Mouse (Mus musculus) midbrain, embryonic 16.5 days (tissue): Measurements from ENCODE around the gene Ttc29. TPM values are rescaled to one million over a fixed set of nuclear protein-coding genes. Genes with fewer than 3 reads are reported as not detected.

Experiments used
- polyA plus RNA-seq: library from polyadenylated mRNA; unstranded; fragments of >200 nt; fragmentation: Nextera tagmentation; extraction: Ambion mirVana; gene quantifications from 2 replicates; pipeline ENCODE4 v1.2.1, GENCODE M21; 2015

Gene Ttc29
- polyA plus RNA-seq, 1 experiment from 2014 or later, result 1.2 TPM

Other genes with a start within 250 kb of the Ttc29 start
- 15.3 and 24.7 TPM in 2 replicates for gene Pou4f2, start 223.3 kb downstream of the Ttc29 start, polyA plus RNA-seq